Mouse (Mus musculus): ENCODE measurements around the gene Olfr958.

The Olfr958 gene

GRCm38 (mm10) chr9:39553946-39554345 lies at the start of gene Olfr958:
Gene Olfr958 (minus strand): TSS chr9:39554054.
- no peak for DNase-seq (ENCODE audit: low read depth)

GRCm38 (mm10) chr9:39603333-39603845 lies 49.5 kb upstream of the Olfr958 start:
- no peak for DNase-seq (ENCODE audit: low read depth)

DNA sequence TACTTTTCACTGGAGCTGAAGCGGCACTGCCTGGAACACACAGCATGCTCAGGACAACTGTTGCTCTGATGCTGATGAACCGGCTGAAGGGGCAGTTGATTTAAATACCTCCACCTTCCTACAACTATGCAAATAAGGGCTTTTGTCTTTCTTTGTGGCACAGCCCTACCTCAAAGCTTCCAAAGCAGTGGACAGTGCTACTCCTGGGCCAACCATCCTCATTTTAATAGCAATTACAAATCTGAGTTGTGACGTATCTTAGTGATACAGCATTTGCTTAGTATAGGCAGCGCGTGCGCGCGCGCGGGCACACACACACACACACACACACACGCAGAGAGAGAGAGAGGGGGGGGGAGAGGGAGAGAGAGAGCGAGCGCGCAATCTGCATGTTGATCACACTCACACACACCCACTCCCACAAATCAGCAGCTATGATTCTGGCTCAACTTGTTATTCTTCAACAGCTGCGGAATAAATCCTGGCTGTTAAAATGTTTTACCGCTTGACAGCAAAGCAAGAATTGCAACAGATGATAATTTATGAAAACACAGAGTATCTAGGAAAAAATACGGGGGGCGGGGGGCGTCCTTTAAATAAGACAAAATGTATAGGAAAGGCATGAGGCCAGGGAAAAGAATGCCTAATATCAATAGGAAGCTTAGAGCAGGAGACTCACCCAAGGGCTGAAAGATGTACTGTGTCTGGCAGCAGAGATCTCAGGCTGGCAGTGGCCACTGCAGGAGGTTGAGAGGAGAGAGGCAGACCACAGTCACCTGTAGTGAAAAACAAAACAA lies 48.9 kb upstream of the Olfr958 start:
- DNase-seq (ENCODE audit: low read depth), result no peak

DNA sequence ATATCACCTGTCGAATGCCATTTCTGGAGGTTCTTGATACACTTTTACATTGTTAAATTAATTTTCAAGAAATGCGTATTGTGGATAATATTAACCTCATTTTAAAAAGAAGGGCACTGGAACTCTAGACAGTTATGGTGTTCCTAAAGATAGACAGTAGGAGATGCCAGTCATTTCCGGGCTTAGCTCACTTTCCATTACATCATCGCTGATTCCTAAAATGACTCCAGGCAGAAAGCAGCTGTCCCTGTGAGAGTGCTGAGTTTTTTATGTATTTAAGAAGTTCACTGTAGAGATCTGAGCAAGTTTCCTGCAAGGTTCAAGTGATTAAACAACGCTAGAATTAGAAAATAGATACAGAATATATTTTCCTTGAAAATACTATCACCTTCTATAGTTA lies 23.2 kb upstream of the Olfr958 start:
- DNase-seq (ENCODE audit: low read depth), result no peak

DNA sequence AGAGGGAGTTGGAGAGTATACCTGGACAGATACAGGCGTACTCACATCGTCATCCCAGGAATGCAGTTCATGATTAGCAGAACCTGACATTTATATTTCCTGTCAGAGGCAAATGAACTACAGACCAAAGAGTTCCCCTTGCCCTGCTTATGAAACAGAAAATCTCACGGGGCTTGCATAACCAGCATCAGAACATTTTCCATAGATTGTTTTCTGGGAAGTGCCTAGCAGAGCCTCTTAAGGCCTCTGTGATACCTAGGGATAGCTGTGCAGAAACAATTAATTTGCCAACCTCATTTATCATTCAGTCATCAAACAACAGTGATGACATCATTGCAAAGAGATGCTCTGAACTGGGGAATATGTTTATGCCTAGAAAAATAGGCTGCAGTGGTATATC lies 21.6 kb upstream of the Olfr958 start, which contains the start of gene Olfr959:
TSS of gene Olfr959 (minus strand) at position 101 of the 400 bp plus-strand sequence.
- DNase-seq (ENCODE audit: low read depth), result no peak

GRCm38 (mm10) chr9:39558349-39558647 lies 4.4 kb upstream of the Olfr958 start:
- no peak for DNase-seq (ENCODE audit: low read depth)

DNA sequence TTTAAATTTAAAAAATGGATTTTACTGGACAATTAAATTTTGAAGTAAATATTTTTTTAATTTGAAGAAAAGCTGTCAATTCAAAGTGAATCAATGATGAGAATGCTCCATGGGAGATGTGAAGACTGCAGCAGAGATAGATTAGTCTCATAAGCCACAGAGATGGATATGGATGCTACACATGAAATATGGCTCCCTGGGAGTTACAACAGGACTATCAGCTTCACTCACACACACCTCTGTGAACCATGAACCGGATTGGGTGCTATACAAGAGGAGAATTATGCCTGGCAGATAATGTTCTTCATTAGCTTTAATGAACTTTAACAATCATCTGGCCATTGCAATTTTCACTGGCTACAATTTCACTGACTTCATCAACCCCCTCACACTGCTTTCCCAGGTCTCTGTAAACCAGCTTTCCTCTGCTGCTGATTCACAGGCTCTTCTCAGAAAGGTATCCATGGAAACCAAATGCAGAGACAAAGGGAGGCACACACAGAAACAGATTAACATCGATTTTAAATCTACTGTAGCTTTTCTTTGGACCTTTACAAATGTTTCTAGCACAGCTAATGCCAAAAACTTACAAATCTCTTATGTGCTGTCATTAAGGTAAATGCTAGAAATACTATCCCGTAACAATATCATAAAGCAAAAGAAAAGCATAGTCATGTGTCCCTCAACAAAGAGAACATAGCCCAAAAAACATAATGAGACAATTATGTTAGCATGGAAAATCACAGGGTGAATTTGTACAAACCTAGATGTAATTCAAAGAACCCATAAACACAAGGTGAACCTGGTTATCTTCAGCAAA lies 3.9 kb upstream of the Olfr958 start:
- no peak for DNase-seq (ENCODE audit: low read depth)

DNA sequence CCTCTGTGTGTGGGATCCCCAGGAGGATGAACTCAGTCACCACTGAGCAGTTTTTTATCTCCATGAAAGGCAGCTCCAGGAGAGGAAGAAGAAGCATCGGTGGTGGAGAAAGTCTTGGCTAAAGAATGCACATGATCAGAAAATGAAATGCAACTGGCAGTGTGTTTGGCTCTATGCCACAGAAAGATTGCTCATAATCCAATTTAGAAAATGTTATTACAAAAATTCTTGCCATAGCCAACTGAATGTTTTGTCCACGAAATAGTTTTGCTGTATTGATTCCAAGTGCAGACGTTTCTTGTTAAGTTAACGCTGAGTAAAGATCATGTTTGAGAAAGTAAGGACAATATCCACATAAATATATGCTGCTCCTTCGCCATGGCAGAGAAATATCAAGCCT lies 3.0 kb downstream of the Olfr958 start:
- DNase-seq (ENCODE audit: low read depth), result no peak

DNA sequence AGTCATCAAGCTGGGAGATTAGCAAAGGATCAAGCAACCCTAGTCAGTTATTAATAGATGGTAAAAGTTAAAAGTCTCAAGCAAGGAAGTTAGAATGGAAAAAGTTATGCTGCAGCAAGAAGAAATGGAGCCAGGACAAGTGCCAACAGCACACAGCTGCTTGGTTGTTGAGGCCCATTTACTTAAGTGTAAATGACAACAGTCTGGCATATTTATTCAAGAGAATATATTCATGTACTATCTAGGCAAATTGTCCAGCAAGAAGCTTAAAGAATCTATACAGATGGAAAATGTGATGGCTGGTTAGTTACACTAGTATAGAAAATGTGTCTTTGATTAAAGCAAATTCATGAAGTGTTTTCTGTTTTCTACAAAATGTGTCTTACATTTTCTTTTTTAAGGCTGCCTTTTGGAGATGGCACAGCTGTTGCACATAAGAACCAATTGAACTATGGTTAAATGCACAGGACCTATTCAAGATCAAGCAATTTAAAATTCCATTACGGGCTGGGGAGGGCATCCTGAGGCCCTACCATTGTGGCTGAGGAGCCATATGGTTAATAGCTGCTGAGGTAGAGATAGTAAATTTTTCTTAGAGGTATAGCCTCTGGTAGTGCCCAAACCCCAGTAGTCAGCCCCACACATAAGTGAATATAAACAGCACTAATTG lies 30.1 kb downstream of the Olfr958 start:
- no peak for DNase-seq (ENCODE audit: low read depth)

GRCm38 (mm10) chr9:39518595-39518994 lies 35.3 kb downstream of the Olfr958 start:
- no peak for DNase-seq (ENCODE audit: low read depth)

- DNase-seq (ENCODE audit: low read depth), result no peak
These were observed 38.3 kb downstream of the Olfr958 start, which contains the start of gene Olfr957 for GRCm38 (mm10) chr9:39515531-39515930. Gene Olfr957 (minus strand): TSS chr9:39515809.

- no peak for DNase-seq (ENCODE audit: low read depth)
These were observed 44.4 kb downstream of the Olfr958 start for GRCm38 (mm10) chr9:39509412-39509811.

GRCm38 (mm10) chr9:39508998-39509397 lies 44.9 kb downstream of the Olfr958 start:
- DNase-seq (ENCODE audit: low read depth), result no peak
